Mouse (Mus musculus): ENCODE results near the gene Ift52. TPM values are rescaled to one million over a fixed set of nuclear protein-coding genes. Genes with fewer than 3 reads are reported as not detected.

Ift52 gene
- total and polyA plus RNA-seq, 3 experiments: 16.5 to 22.1 (median 19.5) TPM

GRCm38 (mm10) chr2:163060630-163061029 is 43.5 kb downstream of the Ift52 start:
- TF ChIP-seq CTCF (IDR thresholded peaks at IDR 0.05): no peak
- TF ChIP-seq EP300 (IDR thresholded peaks at IDR 0.05; ENCODE audit: insufficient read depth, low read depth, low read length): no peak
- TF ChIP-seq POLR2A (IDR thresholded peaks at IDR 0.05; ENCODE audit: insufficient read depth, low read depth, low read length): no peak
- Histone ChIP-seq H3K9ac (ENCODE audit: low read depth, low read length) (no peak overlapping the region), H3K4me3 (no peak overlapping the region), H3K36me3 (ENCODE audit: control insufficient read depth, insufficient read depth, low read length) (no peaks in the 10 kb centered on the region), H3K27me3 (ENCODE audit: control insufficient read depth, insufficient read depth, low read length) (no peaks in the 10 kb centered on the region), H3K27ac (no peak overlapping the region), H3K79me2 (replicated peaks; ENCODE audit: control insufficient read depth, insufficient read depth, low read length) (no peaks in the 10 kb centered on the region), H3K4me1 (ENCODE audit: control insufficient read depth, insufficient read depth, low read length) (no peaks in the 10 kb centered on the region)
- 82% methylated on average over 6 of the region's 6 CpGs for WGBS
- intact Hi-C loops (cut with DNase I): no loop called here
- no peak for DNase-seq

DNA sequence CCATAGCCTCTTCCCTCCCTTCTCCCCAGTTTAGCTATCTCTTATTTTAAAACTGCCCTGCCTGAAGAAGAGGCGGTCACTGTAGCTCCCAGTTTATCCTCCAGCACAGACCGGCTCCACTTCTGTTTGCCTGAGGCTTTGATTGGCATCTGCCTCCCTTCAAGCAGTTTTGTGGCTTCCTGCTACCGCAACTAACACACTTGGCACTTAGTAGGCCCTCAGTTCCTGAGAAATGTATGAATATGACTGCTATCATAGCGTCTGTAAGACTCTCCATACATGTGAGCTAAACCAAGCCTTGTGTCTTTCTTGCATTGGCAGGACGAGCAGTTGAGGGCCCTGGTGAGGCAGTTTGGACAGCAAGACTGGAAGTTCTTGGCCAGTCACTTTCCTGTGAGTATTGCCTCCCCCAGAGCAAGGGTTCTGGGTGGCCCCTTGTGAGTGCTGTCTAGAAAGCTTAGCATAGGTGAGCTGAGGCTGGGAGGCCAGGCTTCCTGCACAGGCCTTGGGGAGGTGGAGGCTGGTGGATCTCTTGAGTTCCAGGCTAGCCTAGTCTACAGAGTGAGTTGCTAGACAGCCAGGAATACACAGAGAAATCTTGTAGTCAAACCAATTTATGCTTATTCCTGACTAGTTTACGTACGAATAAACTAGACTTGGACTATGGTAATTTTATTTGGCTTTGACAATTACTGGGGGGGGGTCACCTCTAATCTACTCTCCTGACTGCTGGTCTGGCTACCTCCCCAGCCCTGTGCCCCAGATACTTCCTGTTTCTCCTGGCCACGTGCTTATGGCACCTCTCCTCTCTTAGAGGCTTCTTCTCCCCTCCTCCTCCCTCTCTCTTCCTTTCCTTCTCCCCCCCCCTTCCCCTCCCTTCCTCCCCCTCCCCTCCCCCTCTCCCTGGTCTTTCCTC is 44.3 kb downstream of the Ift52 start:
- no peak for DNase-seq
- intact Hi-C loops (cut with DNase I): no loop called here
- no peaks in the 10 kb centered on the region for H3K36me3 ChIP-seq (ENCODE audit: control insufficient read depth, insufficient read depth, low read length)
- H3K27me3 ChIP-seq (ENCODE audit: control insufficient read depth, insufficient read depth, low read length): no peaks in the 10 kb centered on the region
- H3K9ac ChIP-seq (ENCODE audit: low read depth, low read length): no peak overlapping the region
- no peaks in the 10 kb centered on the region for H3K79me2 ChIP-seq (replicated peaks; ENCODE audit: control insufficient read depth, insufficient read depth, low read length)
- 78% methylated on average over 8 of the region's 8 CpGs for WGBS
- TF ChIP-seq POLR2A (IDR thresholded peaks at IDR 0.05; ENCODE audit: insufficient read depth, low read depth, low read length) (no peak), CTCF (IDR thresholded peaks at IDR 0.05) (no peak), EP300 (IDR thresholded peaks at IDR 0.05; ENCODE audit: insufficient read depth, low read depth, low read length) (no peak)
- no peak overlapping the region for H3K4me3 ChIP-seq
- H3K27ac ChIP-seq: no peak overlapping the region
- H3K4me1 ChIP-seq (ENCODE audit: control insufficient read depth, insufficient read depth, low read length): no peaks in the 10 kb centered on the region

DNA sequence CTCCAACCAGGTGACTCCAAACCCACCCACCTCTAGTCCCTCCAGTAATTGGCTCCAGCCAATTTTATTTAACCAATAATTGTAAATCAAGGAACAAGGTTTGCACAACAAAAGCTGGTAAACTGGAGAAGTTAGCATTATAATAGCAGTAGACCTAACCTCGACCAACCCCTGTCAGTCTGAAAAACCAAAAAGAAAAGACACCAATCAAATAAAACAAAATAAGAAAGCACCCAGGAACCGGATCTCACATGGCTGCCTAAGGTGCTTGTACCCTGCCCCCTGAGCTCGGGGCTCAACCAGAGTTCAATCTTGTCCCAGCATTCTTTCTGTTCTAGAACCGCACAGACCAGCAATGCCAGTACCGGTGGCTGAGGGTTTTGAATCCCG is 45.0 kb downstream of the Ift52 start:
- no peak overlapping the region for H3K9ac ChIP-seq (ENCODE audit: low read depth, low read length)
- no peak for DNase-seq
- no peaks in the 10 kb centered on the region for H3K27me3 ChIP-seq (ENCODE audit: control insufficient read depth, insufficient read depth, low read length)
- 90% methylated on average over 6 of the region's 6 CpGs for WGBS
- no peaks in the 10 kb centered on the region for H3K36me3 ChIP-seq (ENCODE audit: control insufficient read depth, insufficient read depth, low read length)
- no peaks in the 10 kb centered on the region for H3K4me1 ChIP-seq (ENCODE audit: control insufficient read depth, insufficient read depth, low read length)
- H3K4me3 ChIP-seq: no peak overlapping the region
- H3K79me2 ChIP-seq (replicated peaks; ENCODE audit: control insufficient read depth, insufficient read depth, low read length): no peaks in the 10 kb centered on the region
- TF ChIP-seq EP300 (IDR thresholded peaks at IDR 0.05; ENCODE audit: insufficient read depth, low read depth, low read length) (no peak), POLR2A (IDR thresholded peaks at IDR 0.05; ENCODE audit: insufficient read depth, low read depth, low read length) (no peak), CTCF (IDR thresholded peaks at IDR 0.05) (no peak)
- no peak overlapping the region for H3K27ac ChIP-seq
- intact Hi-C loops (cut with DNase I): no loop called here

DNA sequence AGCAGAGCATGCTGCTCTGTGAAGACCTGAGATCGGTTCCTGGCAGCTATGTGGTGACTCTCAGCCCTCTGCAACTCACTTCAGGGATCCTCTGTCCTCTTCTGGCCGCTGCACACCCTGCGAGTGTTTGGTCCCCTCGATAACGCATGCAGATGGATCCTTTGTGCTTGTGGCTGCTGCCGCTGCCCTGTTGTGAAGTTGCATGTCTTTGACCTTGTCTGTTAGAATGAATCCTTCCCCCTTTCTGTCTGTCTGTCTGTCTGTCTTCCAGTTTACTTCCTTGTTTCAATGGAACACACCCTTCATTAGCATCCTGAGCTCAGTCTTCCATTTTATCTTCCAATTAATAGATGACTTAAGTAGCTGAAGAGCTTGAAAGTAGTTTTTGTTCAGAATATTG is 49.2 kb downstream of the Ift52 start:
- WGBS: 92% methylated on average over 6 of the region's 6 CpGs
- Histone ChIP-seq H3K9ac (ENCODE audit: low read depth, low read length) (no peak overlapping the region), H3K36me3 (ENCODE audit: control insufficient read depth, insufficient read depth, low read length) (no peaks in the 10 kb centered on the region), H3K27ac (no peak overlapping the region), H3K4me3 (no peak overlapping the region), H3K27me3 (ENCODE audit: control insufficient read depth, insufficient read depth, low read length) (no peaks in the 10 kb centered on the region), H3K79me2 (replicated peaks; ENCODE audit: control insufficient read depth, insufficient read depth, low read length) (no peaks in the 10 kb centered on the region), H3K4me1 (ENCODE audit: control insufficient read depth, insufficient read depth, low read length) (no peaks in the 10 kb centered on the region)
- no peak for TF ChIP-seq CTCF (IDR thresholded peaks at IDR 0.05)
- TF ChIP-seq POLR2A (IDR thresholded peaks at IDR 0.05; ENCODE audit: insufficient read depth, low read depth, low read length): no peak
- no peak for TF ChIP-seq EP300 (IDR thresholded peaks at IDR 0.05; ENCODE audit: insufficient read depth, low read depth, low read length)
- intact Hi-C loops (cut with DNase I): no loop called here
- no peak for DNase-seq

DNA sequence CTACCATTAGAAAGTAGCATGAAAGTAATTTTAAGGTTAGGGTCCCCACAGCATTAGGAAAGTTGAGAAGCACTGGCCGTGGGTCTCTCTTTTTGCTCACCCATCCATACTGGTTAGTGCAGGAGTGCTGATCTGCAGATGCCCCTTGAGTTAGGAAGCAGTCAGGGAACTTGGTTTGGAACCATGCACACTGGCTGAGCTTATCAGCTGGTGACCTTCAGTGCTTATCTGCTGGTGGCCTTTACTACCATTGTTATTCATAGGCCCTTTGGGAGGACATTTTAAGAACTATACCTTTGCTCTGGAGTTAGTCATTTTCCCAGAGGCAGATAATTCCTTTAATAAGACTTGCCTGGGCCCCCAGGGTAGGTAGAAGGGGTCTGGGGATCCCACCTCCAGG is 50.1 kb downstream of the Ift52 start:
- intact Hi-C loops (cut with DNase I): no loop called here
- no peaks in the 10 kb centered on the region for H3K27me3 ChIP-seq (ENCODE audit: control insufficient read depth, insufficient read depth, low read length)
- H3K79me2 ChIP-seq (replicated peaks; ENCODE audit: control insufficient read depth, insufficient read depth, low read length): no peaks in the 10 kb centered on the region
- H3K9ac ChIP-seq (ENCODE audit: low read depth, low read length): no peak overlapping the region
- TF ChIP-seq EP300 (IDR thresholded peaks at IDR 0.05; ENCODE audit: insufficient read depth, low read depth, low read length): no peak
- no peak for TF ChIP-seq CTCF (IDR thresholded peaks at IDR 0.05)
- no peak for TF ChIP-seq POLR2A (IDR thresholded peaks at IDR 0.05; ENCODE audit: insufficient read depth, low read depth, low read length)
- H3K4me1 ChIP-seq (ENCODE audit: control insufficient read depth, insufficient read depth, low read length): no peaks in the 10 kb centered on the region
- H3K4me3 ChIP-seq: no peak overlapping the region
- no peak overlapping the region for H3K27ac ChIP-seq
- H3K36me3 ChIP-seq (ENCODE audit: control insufficient read depth, insufficient read depth, low read length): no peaks in the 10 kb centered on the region
- WGBS: 82% methylated on average over 1 of the region's 1 CpGs
- no peak for DNase-seq

- intact Hi-C loops (cut with DNase I): no loop called here
- Histone ChIP-seq H3K9ac (ENCODE audit: low read depth, low read length) (no peak overlapping the region), H3K27ac (no peak overlapping the region), H3K4me3 (no peak overlapping the region), H3K4me1 (ENCODE audit: control insufficient read depth, insufficient read depth, low read length) (no peaks in the 10 kb centered on the region), H3K79me2 (replicated peaks; ENCODE audit: control insufficient read depth, insufficient read depth, low read length) (no peaks in the 10 kb centered on the region), H3K36me3 (ENCODE audit: control insufficient read depth, insufficient read depth, low read length) (no peaks in the 10 kb centered on the region), H3K27me3 (ENCODE audit: control insufficient read depth, insufficient read depth, low read length) (no peaks in the 10 kb centered on the region)
- TF ChIP-seq POLR2A (IDR thresholded peaks at IDR 0.05; ENCODE audit: insufficient read depth, low read depth, low read length) (no peak), CTCF (IDR thresholded peaks at IDR 0.05) (no peak), EP300 (IDR thresholded peaks at IDR 0.05; ENCODE audit: insufficient read depth, low read depth, low read length) (no peak)
- no peak for DNase-seq
- WGBS: 83% methylated on average over 3 of the region's 3 CpGs
Observed at GRCm38 (mm10) chr2:163070213-163070612, 53.1 kb downstream of the Ift52 start.

All from heart, adult 2 months (tissue).